Mouse (Mus musculus): ENCODE results near the gene Trpm2.

- TF ChIP-seq POLR2A (IDR thresholded peaks at IDR 0.05; ENCODE audit: insufficient read length, low read depth) (no peak), MAX (IDR thresholded peaks at IDR 0.05; ENCODE audit: low read depth) (no peak), SRF (IDR thresholded peaks at IDR 0.05; ENCODE audit: control insufficient read depth, insufficient read length, low read depth) (no peak), MYOD1 (IDR thresholded peaks at IDR 0.05; ENCODE audit: control insufficient read depth in 1 of 3, insufficient read length in 2 of 3, low read depth in 2 of 3) (no peak), USF1 (IDR thresholded peaks at IDR 0.05; ENCODE audit: low read depth) (no peak), E2F4 (IDR thresholded peaks at IDR 0.05; ENCODE audit: insufficient read depth) (no peak), TCF12 (IDR thresholded peaks at IDR 0.05; ENCODE audit: insufficient read depth, poor library complexity, severe bottlenecking) (no peak), POLR2AphosphoS2 (IDR thresholded peaks at IDR 0.05; ENCODE audit: insufficient read length, low read depth) (peak; percentile 85), MYOG (IDR thresholded peaks at IDR 0.05; ENCODE audit: control insufficient read depth in 1 of 3, insufficient read depth in 1 of 3, insufficient read length in 2 of 3, low read depth in 2 of 3) (no peak), TCF3 (IDR thresholded peaks at IDR 0.05; ENCODE audit: insufficient read length, low read depth) (no peak), CEBPB (IDR thresholded peaks at IDR 0.05; ENCODE audit: insufficient read depth, poor library complexity, severe bottlenecking) (no peak), REST (IDR thresholded peaks at IDR 0.05; ENCODE audit: insufficient read depth, insufficient read length) (no peak)
Measured at GRCm38 (mm10) chr10:77985775-77986174, 15.4 kb upstream of the Trpm2 start.

All from myocyte (in vitro differentiated cells).